Mouse (Mus musculus): ENCODE results near the gene Hba-a1. TPM values are rescaled to one million over a fixed set of nuclear protein-coding genes. Genes with fewer than 3 reads are reported as not detected.

Hba-a1 gene
- polyA plus RNA-seq, 1 experiment from 2014 or later = 317 TPM

- H3K27me3 ChIP-seq (ENCODE audit: control insufficient read depth, insufficient read depth, low read length) = no peaks in the 10 kb centered on the region
- no peak overlapping the region for H3K9ac ChIP-seq (ENCODE audit: low read length)
- no peaks in the 10 kb centered on the region for H3K36me3 ChIP-seq (ENCODE audit: control insufficient read depth, insufficient read depth, low read length)
- no peak for TF ChIP-seq CTCF (IDR thresholded peaks at IDR 0.05; ENCODE audit: low read depth)
- TF ChIP-seq EP300 (optimal IDR thresholded peaks at IDR 0.05) = no peak
- no peak overlapping the region for H3K4me3 ChIP-seq (ENCODE audit: low read depth, low read length)
- no peak for ATAC-seq (ENCODE audit: low FRiP score, low TSS enrichment)
- no peak overlapping the region for H3K4me2 ChIP-seq (replicated peaks; ENCODE audit: low read depth)
- no peaks in the 10 kb centered on the region for H3K9me3 ChIP-seq (ENCODE audit: control insufficient read depth, low read length)
- WGBS = 77% methylated on average over 5 of the region's 5 CpGs
- H3K4me1 ChIP-seq (replicated peaks; ENCODE audit: control insufficient read depth, insufficient read depth) = peaks cover 3% of the 10 kb centered on the region; the same call in 1 of the 2 replicates
- H3K27ac ChIP-seq (replicated peaks) = no peak overlapping the region
- DNase-seq (ENCODE audit: low spot score) = no peak
Measured at GRCm38 (mm10) chr11:32268952-32269351, 14.4 kb upstream of the Hba-a1 start.

- 38% methylated on average over 4 of the region's 4 CpGs for WGBS
- Histone ChIP-seq H3K9ac (ENCODE audit: low read length) (no peak overlapping the region), H3K4me3 (ENCODE audit: low read depth, low read length) (no peak overlapping the region), H3K36me3 (ENCODE audit: control insufficient read depth, insufficient read depth, low read length) (no peaks in the 10 kb centered on the region), H3K27me3 (ENCODE audit: control insufficient read depth, insufficient read depth, low read length) (no peaks in the 10 kb centered on the region), H3K27ac (replicated peaks) (no peak overlapping the region), H3K4me1 (replicated peaks; ENCODE audit: control insufficient read depth, insufficient read depth) (peaks cover 3% of the 10 kb centered on the region; the same call in 1 of the 2 replicates), H3K9me3 (ENCODE audit: control insufficient read depth, low read length) (no peaks in the 10 kb centered on the region), H3K4me2 (replicated peaks; ENCODE audit: low read depth) (no peak overlapping the region)
- ATAC-seq (ENCODE audit: low FRiP score, low TSS enrichment) (no peak), DNase-seq (ENCODE audit: low spot score) (no peak)
- TF ChIP-seq CTCF (IDR thresholded peaks at IDR 0.05; ENCODE audit: low read depth) (no peak), EP300 (optimal IDR thresholded peaks at IDR 0.05) (no peak)
Measured at GRCm38 (mm10) chr11:32271178-32271577, 12.1 kb upstream of the Hba-a1 start.

- Histone ChIP-seq H3K27me3 (ENCODE audit: control insufficient read depth, insufficient read depth, low read length) (no peaks in the 10 kb centered on the region), H3K36me3 (ENCODE audit: control insufficient read depth, insufficient read depth, low read length) (no peaks in the 10 kb centered on the region), H3K9ac (ENCODE audit: low read length) (no peak within 1 kb of the TSS), H3K27ac (replicated peaks) (no peak within 1 kb of the TSS), H3K4me1 (replicated peaks; ENCODE audit: control insufficient read depth, insufficient read depth) (no peaks in the 10 kb centered on the region), H3K9me3 (ENCODE audit: control insufficient read depth, low read length) (no peaks in the 10 kb centered on the region), H3K4me3 (ENCODE audit: low read depth, low read length) (no peak within 1 kb of the TSS), H3K4me2 (replicated peaks; ENCODE audit: low read depth) (no peak within 1 kb of the TSS)
- DNase-seq (ENCODE audit: low spot score) (no peak), ATAC-seq (ENCODE audit: low FRiP score, low TSS enrichment) (no peak)
- 74% methylated on average over 3 of the region's 3 CpGs for WGBS
- no peak for TF ChIP-seq CTCF (IDR thresholded peaks at IDR 0.05; ENCODE audit: low read depth)
- TF ChIP-seq EP300 (optimal IDR thresholded peaks at IDR 0.05) = no peak
Measured at GRCm38 (mm10) chr11:32276347-32276746, 7.0 kb upstream of the Hba-a1 start, which contains the start of gene Hba-x. Gene Hba-x (plus strand): TSS chr11:32276400.

GRCm38 (mm10) chr11:32277736-32278457 is 5.4 kb upstream of the Hba-a1 start:
- no peaks in the 10 kb centered on the region for H3K36me3 ChIP-seq (ENCODE audit: control insufficient read depth, insufficient read depth, low read length)
- no peak for DNase-seq (ENCODE audit: low spot score)

GRCm38 (mm10) chr11:32278458-32278957 is 4.8 kb upstream of the Hba-a1 start:
- H3K27me3 ChIP-seq (ENCODE audit: control insufficient read depth, insufficient read depth, low read length) = no peaks in the 10 kb centered on the region
- H3K4me2 ChIP-seq (replicated peaks; ENCODE audit: low read depth) = no peak overlapping the region
- TF ChIP-seq CTCF (IDR thresholded peaks at IDR 0.05; ENCODE audit: low read depth) (no peak), EP300 (optimal IDR thresholded peaks at IDR 0.05) (no peak)
- no peaks in the 10 kb centered on the region for H3K9me3 ChIP-seq (ENCODE audit: control insufficient read depth, low read length)
- H3K4me3 ChIP-seq (ENCODE audit: low read depth, low read length) = no peak overlapping the region
- no peaks in the 10 kb centered on the region for H3K4me1 ChIP-seq (replicated peaks; ENCODE audit: control insufficient read depth, insufficient read depth)
- DNase-seq (ENCODE audit: low spot score) (no peak), ATAC-seq (ENCODE audit: low FRiP score, low TSS enrichment) (no peak)
- 79% methylated on average over 12 of the region's 12 CpGs for WGBS
- no peaks in the 10 kb centered on the region for H3K36me3 ChIP-seq (ENCODE audit: control insufficient read depth, insufficient read depth, low read length)
- H3K9ac ChIP-seq (ENCODE audit: low read length) = no peak overlapping the region
- no peak overlapping the region for H3K27ac ChIP-seq (replicated peaks)

More at GRCm38 (mm10) chr11:32277736-32278457, 5.4 kb upstream of the Hba-a1 start:
- H3K27ac ChIP-seq (replicated peaks) = no peak overlapping the region
- H3K9ac ChIP-seq (ENCODE audit: low read length) = no peak overlapping the region
- H3K4me2 ChIP-seq (replicated peaks; ENCODE audit: low read depth) = no peak overlapping the region
- no peak for ATAC-seq (ENCODE audit: low FRiP score, low TSS enrichment)
- 61% methylated on average over 21 of the region's 21 CpGs for WGBS
- TF ChIP-seq EP300 (optimal IDR thresholded peaks at IDR 0.05) (no peak), CTCF (IDR thresholded peaks at IDR 0.05; ENCODE audit: low read depth) (no peak)
- no peaks in the 10 kb centered on the region for H3K27me3 ChIP-seq (ENCODE audit: control insufficient read depth, insufficient read depth, low read length)
- H3K9me3 ChIP-seq (ENCODE audit: control insufficient read depth, low read length) = no peaks in the 10 kb centered on the region
- no peaks in the 10 kb centered on the region for H3K4me1 ChIP-seq (replicated peaks; ENCODE audit: control insufficient read depth, insufficient read depth)
- no peak overlapping the region for H3K4me3 ChIP-seq (ENCODE audit: low read depth, low read length)

- Histone ChIP-seq H3K9me3 (ENCODE audit: control insufficient read depth, low read length) (no peaks in the 10 kb centered on the region), H3K27me3 (ENCODE audit: control insufficient read depth, insufficient read depth, low read length) (no peaks in the 10 kb centered on the region), H3K4me2 (replicated peaks; ENCODE audit: low read depth) (no peak overlapping the region), H3K36me3 (ENCODE audit: control insufficient read depth, insufficient read depth, low read length) (no peaks in the 10 kb centered on the region), H3K4me1 (replicated peaks; ENCODE audit: control insufficient read depth, insufficient read depth) (no peaks in the 10 kb centered on the region), H3K27ac (replicated peaks) (no peak overlapping the region), H3K9ac (ENCODE audit: low read length) (no peak overlapping the region), H3K4me3 (ENCODE audit: low read depth, low read length) (no peak overlapping the region)
- TF ChIP-seq CTCF (IDR thresholded peaks at IDR 0.05; ENCODE audit: low read depth) = no peak
- 51% methylated on average over 2 of the region's 2 CpGs for WGBS
- ATAC-seq (ENCODE audit: low FRiP score, low TSS enrichment) (no peak), DNase-seq (ENCODE audit: low spot score) (no peak)
Measured at GRCm38 (mm10) chr11:32280646-32281045, 2.7 kb upstream of the Hba-a1 start.

Data from stomach, postnatal 0 days (tissue).